Mouse (Mus musculus) retina, postnatal 7 days (tissue): ENCODE results near the gene Tlk1.

Experiments used
- DNase-seq: peaks from one replicate; pipeline ENCODE4 v3.0.0-alpha.2; 2012; ENCODE audit warnings: low read depth, low spot score

The Tlk1 gene

GRCm38 (mm10) chr2:70790246-70790645 lies 35.3 kb downstream of the Tlk1 start:
- no peak for DNase-seq

- DNase-seq, result no peak
Measured at GRCm38 (mm10) chr2:70789331-70789730, 36.2 kb downstream of the Tlk1 start.

GRCm38 (mm10) chr2:70784447-70784846 lies 41.1 kb downstream of the Tlk1 start:
- DNase-seq, result no peak

GRCm38 (mm10) chr2:70783504-70783903 lies 42.0 kb downstream of the Tlk1 start:
- no peak for DNase-seq

GRCm38 (mm10) chr2:70779634-70780033 lies 45.9 kb downstream of the Tlk1 start:
- peak; percentile 25 for DNase-seq

- no peak for DNase-seq
Measured at GRCm38 (mm10) chr2:70776744-70777143, 48.8 kb downstream of the Tlk1 start.

GRCm38 (mm10) chr2:70764734-70765133 lies 60.8 kb downstream of the Tlk1 start:
- no peak for DNase-seq

- no peak for DNase-seq
Measured at GRCm38 (mm10) chr2:70762741-70763140, 62.8 kb downstream of the Tlk1 start.

- DNase-seq, result no peak
Measured at GRCm38 (mm10) chr2:70752149-70752548, 73.4 kb downstream of the Tlk1 start.

- DNase-seq, result no peak
Measured at GRCm38 (mm10) chr2:70751655-70752054, 73.9 kb downstream of the Tlk1 start.

- no peak for DNase-seq
Measured at GRCm38 (mm10) chr2:70742588-70742987, 82.9 kb downstream of the Tlk1 start.

- no peak for DNase-seq
Measured at GRCm38 (mm10) chr2:70741901-70742300, 83.6 kb downstream of the Tlk1 start.

GRCm38 (mm10) chr2:70736008-70736407 lies 89.5 kb downstream of the Tlk1 start:
- DNase-seq, result no peak

- no peak for DNase-seq
Measured at GRCm38 (mm10) chr2:70735534-70735933, 90.0 kb downstream of the Tlk1 start.

- DNase-seq, result no peak
Measured at GRCm38 (mm10) chr2:70727089-70727488, 98.4 kb downstream of the Tlk1 start.

- no peak for DNase-seq
Measured at GRCm38 (mm10) chr2:70723610-70724243, 101.8 kb downstream of the Tlk1 start.

GRCm38 (mm10) chr2:70710878-70711277 lies 114.7 kb downstream of the Tlk1 start:
- DNase-seq, result no peak

GRCm38 (mm10) chr2:70710236-70710635 lies 115.3 kb downstream of the Tlk1 start:
- no peak for DNase-seq

GRCm38 (mm10) chr2:70708986-70709730 lies 116.4 kb downstream of the Tlk1 start:
- no peak for DNase-seq

GRCm38 (mm10) chr2:70702403-70702802 lies 123.1 kb downstream of the Tlk1 start:
- DNase-seq, result no peak

GRCm38 (mm10) chr2:70701571-70701970 lies 124.0 kb downstream of the Tlk1 start:
- DNase-seq, result no peak

GRCm38 (mm10) chr2:70700851-70701250 lies 124.7 kb downstream of the Tlk1 start:
- DNase-seq, result no peak

- no peak for DNase-seq
Measured at GRCm38 (mm10) chr2:70695712-70696111, 129.8 kb downstream of the Tlk1 start.
